Mouse (Mus musculus) ES-E14 (cell line): Measurements from ENCODE around the gene Tldc2. TPM values are rescaled to one million over a fixed set of nuclear protein-coding genes. Genes with fewer than 3 reads are reported as not detected.

Source experiments
- DNase-seq: peaks from one replicate; pipeline ENCODE4 v3.0.0-alpha.2; 2013; ENCODE audit warnings: low read depth, low spot score
- H3K27ac ChIP-seq: 2 replicates; pipeline ENCODE4 v1.5.1; 2012; ENCODE audit warnings: low read depth, mild to moderate bottlenecking, low read length, moderate library complexity, mixed read lengths; ENCODE audit not compliant: poor library complexity, insufficient read depth, severe bottlenecking
- H3K36me3 ChIP-seq: 2 replicates; pipeline ENCODE4 v1.6.1; 2012; ENCODE audit warnings: mild to moderate bottlenecking, low read length, moderate library complexity, mixed read lengths; ENCODE audit not compliant: control insufficient read depth, poor library complexity, insufficient read depth, severe bottlenecking
- H3K4me1 ChIP-seq, 2 experiments: fragments of 150-350 bp in 1 of 2; sonication (generic) in 1 of 2; 2 replicates each; pipeline ENCODE4 v1.6.1; 2012; ENCODE audit warnings: low read length in 2 of 2, mild to moderate bottlenecking in 1 of 2, mixed read lengths in 1 of 2; ENCODE audit not compliant: control insufficient read depth in 2 of 2, insufficient read depth in 2 of 2, poor library complexity in 1 of 2
- H3K4me3 ChIP-seq, 2 experiments: fragments of 150-350 bp in 1 of 2; sonication (generic) in 1 of 2; 2 replicates each; pipeline ENCODE4 v1.5.1; 2012; ENCODE audit warnings: low read length in 2 of 2, low read depth in 1 of 2, mild to moderate bottlenecking in 1 of 2, mixed read lengths in 1 of 2; ENCODE audit not compliant: insufficient read depth in 1 of 2, poor library complexity in 1 of 2, severe bottlenecking in 1 of 2
- H3K9ac ChIP-seq: 2 replicates; pipeline ENCODE4 v1.6.1; 2012; ENCODE audit warnings: low read depth, mild to moderate bottlenecking, low read length, mixed read lengths; ENCODE audit not compliant: poor library complexity, insufficient read depth, severe bottlenecking
- H3K9me3 ChIP-seq: fragments of 150-350 bp; sonication (generic); 2 replicates; pipeline ENCODE4 v1.6.1; 2012; ENCODE audit warnings: low read depth, mild to moderate bottlenecking, low read length; ENCODE audit not compliant: control insufficient read depth, insufficient read depth
- CHD2 ChIP-seq: IDR thresholded peaks from 2 replicates; pipeline ENCODE4 v1.6.1; 2014; ENCODE audit warnings: mild to moderate bottlenecking, low read depth, low read length, inconsistent platforms
- HCFC1 ChIP-seq: IDR thresholded peaks from 2 replicates; pipeline ENCODE4 v1.6.1; 2012; ENCODE audit warnings: low read length, inconsistent platforms, borderline replicate concordance; ENCODE audit not compliant: insufficient read depth
- MAFK ChIP-seq: IDR thresholded peaks from 2 replicates; pipeline ENCODE4 v1.6.1; 2014; ENCODE audit warnings: mild to moderate bottlenecking, low read depth, low read length, inconsistent platforms; ENCODE audit not compliant: insufficient read depth
- ZC3H11A ChIP-seq: IDR thresholded peaks from 2 replicates; pipeline ENCODE4 v1.6.1; 2012; ENCODE audit warnings: low read depth, mild to moderate bottlenecking, inconsistent platforms, low read length, borderline replicate concordance
- ZNF384 ChIP-seq: IDR thresholded peaks from 2 replicates; pipeline ENCODE4 v1.6.1; 2012; ENCODE audit warnings: low read depth, low read length, inconsistent platforms
- in situ Hi-C, 2 experiments: fragments of 600-800 bp; cut with MboI; formaldehyde crosslinking; loops; one replicate each; pipeline ENCODE4 v1.15.1; 2025; ENCODE audit warnings: low sequenced_read_pairs in 2 of 2, inconsistent platforms in 1 of 2; ENCODE audit not compliant: unreplicated experiment in 2 of 2
- total RNA-seq: library from RNA; depleted of rRNA; stranded (reverse); fragments of 300-350 nt; gene quantifications from 2 replicates; pipeline ENCODE4 v1.2.3, GENCODE M21; 2012

Tldc2 gene
- total RNA-seq, 1 experiment = not detected

DNA sequence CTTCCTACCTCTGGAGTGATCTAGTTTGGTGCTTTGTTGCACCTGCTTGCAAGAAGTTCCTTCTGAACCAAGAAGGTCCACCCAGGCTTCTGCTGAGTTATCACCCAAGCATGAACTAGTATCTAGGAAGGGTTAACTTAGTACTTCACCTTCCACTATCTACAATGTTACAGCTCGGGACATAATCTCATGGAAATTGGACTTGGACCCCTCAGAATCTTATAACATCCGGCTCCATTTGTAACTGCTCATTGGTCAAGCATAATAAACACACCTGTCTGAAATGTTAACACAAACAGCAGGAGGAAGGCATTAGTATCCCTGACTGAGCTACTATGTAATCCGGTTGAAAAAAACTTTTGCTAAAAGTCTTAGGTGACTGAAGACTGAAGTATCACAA lies 40.5 kb downstream of the Tldc2 start:
- in situ Hi-C loops = no loop called here
- H3K36me3 ChIP-seq = no peaks in the 10 kb centered on the region; the same call in 1 of the 2 replicates
- no peak for DNase-seq
- TF ChIP-seq HCFC1 (no peak), CHD2 (no peak), ZC3H11A (no peak), ZNF384 (no peak), MAFK (no peak)
- no peak overlapping the region for H3K4me3 ChIP-seq
- H3K9me3 ChIP-seq = no peaks in the 10 kb centered on the region
- no peak overlapping the region for H3K9ac ChIP-seq
- no peaks in the 10 kb centered on the region for H3K4me1 ChIP-seq
- no peak overlapping the region for H3K27ac ChIP-seq

DNA sequence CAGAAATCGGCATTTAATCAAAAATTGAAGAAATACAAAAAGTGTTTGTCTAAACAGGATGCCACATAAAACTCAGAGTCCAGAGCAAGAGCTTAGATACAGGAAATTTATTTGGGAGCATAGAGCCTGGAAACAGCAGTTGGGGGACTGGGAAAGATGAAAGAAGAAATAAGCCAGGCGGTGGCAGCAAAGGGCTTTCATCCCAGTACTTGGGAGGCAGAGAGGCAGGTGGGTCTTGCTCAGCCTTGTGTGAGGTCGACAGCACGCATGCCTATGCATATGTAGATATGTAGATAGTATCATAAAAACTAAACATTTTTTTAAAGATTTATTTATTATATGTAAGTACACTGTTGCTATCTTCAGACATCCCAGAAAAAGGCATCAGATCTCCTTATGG lies 41.2 kb downstream of the Tldc2 start:
- no peak for DNase-seq
- in situ Hi-C loops = no loop called here
- H3K9me3 ChIP-seq = no peaks in the 10 kb centered on the region
- no peaks in the 10 kb centered on the region; the same call in 1 of the 2 replicates for H3K36me3 ChIP-seq
- no peak overlapping the region for H3K4me3 ChIP-seq
- no peak for TF ChIP-seq ZNF384
- no peak for TF ChIP-seq ZC3H11A
- TF ChIP-seq CHD2 = no peak
- no peak for TF ChIP-seq MAFK
- no peak for TF ChIP-seq HCFC1
- no peaks in the 10 kb centered on the region; a peak in 1 of 4 replicates for H3K4me1 ChIP-seq
- no peak overlapping the region for H3K27ac ChIP-seq
- H3K9ac ChIP-seq = no peak overlapping the region

DNA sequence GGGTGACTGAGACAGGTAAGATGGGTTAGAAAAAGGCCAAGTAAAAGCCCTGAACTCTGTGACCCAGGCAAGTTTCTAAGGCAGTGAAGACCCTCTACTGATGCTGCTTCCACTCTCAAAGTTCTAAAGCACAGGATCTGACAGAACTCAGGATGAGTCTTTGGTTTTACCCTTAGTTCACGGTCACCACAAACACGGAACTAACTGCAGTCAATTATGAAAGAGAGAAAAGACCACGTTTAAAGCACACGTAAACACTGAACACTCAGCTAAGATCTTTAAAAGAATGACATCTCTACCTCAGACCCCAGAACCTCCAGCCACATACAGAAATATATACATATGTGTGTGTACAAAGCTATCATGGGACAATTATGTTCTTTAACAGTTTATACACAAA lies 42.2 kb downstream of the Tldc2 start:
- H3K36me3 ChIP-seq = no peaks in the 10 kb centered on the region; the same call in 1 of the 2 replicates
- no peak overlapping the region for H3K4me3 ChIP-seq
- H3K27ac ChIP-seq = no peak overlapping the region
- TF ChIP-seq HCFC1 = no peak
- TF ChIP-seq ZC3H11A = no peak
- TF ChIP-seq ZNF384 = no peak
- H3K4me1 ChIP-seq = no peaks in the 10 kb centered on the region; a peak in 1 of 4 replicates
- no peaks in the 10 kb centered on the region for H3K9me3 ChIP-seq
- in situ Hi-C loops = no loop called here
- no peak for DNase-seq
- H3K9ac ChIP-seq = no peak overlapping the region

DNA sequence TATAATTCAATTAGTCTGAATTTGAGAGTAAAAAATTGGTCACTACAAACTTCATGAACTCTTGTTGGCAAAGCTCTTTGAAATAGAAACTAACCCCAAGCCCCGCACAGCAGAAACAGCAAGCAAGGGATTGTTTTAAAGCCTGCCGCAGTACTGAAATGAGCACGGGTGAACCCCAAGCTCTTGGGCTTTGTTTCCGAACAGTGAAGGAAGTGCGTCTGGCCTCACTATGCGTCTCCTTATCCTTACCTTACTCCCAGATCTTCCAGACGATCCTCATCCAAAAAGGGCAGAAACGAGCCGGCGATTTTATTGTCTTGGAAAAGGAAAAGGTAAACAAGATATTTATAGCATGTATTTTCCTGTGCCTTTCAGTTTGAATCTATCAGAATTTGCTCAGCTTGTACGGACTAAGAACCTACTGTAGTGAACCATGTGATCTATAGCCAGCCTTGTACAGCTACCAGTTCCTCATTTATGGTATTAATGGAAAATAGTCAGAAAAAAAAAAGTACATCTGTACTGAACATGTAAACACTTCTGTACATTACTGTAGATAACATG lies 42.8 kb downstream of the Tldc2 start:
- no peak overlapping the region for H3K27ac ChIP-seq
- no peaks in the 10 kb centered on the region; the same call in 1 of the 2 replicates for H3K36me3 ChIP-seq
- H3K9ac ChIP-seq = no peak overlapping the region
- no peak for TF ChIP-seq ZNF384
- no peak for TF ChIP-seq HCFC1
- no peak for TF ChIP-seq MAFK
- TF ChIP-seq CHD2 = no peak
- no peak for TF ChIP-seq ZC3H11A
- H3K9me3 ChIP-seq = no peaks in the 10 kb centered on the region
- DNase-seq = no peak
- H3K4me3 ChIP-seq = no peak overlapping the region
- no peaks in the 10 kb centered on the region; a peak in 1 of 4 replicates for H3K4me1 ChIP-seq
- in situ Hi-C loops = no loop called here
